25 mouse cellular contexts compared by ENCODE assay signal in the genomic region with DNA sequence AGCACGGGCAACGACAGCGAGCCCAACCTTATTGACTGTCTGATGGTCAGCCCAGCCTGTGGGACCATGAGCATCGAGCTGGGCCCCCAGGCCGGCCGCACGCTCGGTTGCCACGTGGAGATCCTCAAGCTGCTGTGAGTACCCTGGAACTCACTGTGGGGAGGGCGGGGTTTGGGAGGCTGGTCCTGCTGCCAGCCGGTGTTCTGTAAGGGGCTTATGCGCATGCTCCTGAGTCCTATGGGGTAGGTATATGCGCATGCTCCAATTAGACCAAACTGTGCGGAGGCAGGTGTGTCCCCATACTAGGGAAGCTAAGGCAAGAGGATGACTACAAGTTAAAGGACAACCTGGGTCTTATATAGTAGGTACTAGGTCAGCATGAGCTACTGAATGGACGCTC.
"Had no signal": no experiment of that assay in that cellular context is flagged by ENCODE, and none has a peak within 500 bp of the region (broad histone marks: within the 10 kb centered on the region; RNA-seq: fewer than 3 reads in every experiment).

No protein-coding gene starts in this region.

- H3K9ac ChIP-seq: heart, embryonic 13.5 days; heart, embryonic 15.5 days; hindbrain, embryonic 13.5 days; hindbrain, embryonic 15.5 days; limb, embryonic 12.5 days; liver, embryonic 13.5 days; liver, embryonic 15.5 days had no signal

- H3K4me3 ChIP-seq: gastrocnemius, adult 2 months; heart, adult 2 months; heart, embryonic 13.5 days; heart, embryonic 15.5 days; hindbrain, embryonic 13.5 days; hindbrain, embryonic 15.5 days; left cerebral cortex, adult 2 months; limb, embryonic 10.5 days; limb, embryonic 12.5 days; liver, embryonic 13.5 days; liver, embryonic 15.5 days had no signal

- ATAC-seq: hindbrain, postnatal 0 days; intestine, postnatal 0 days had no signal

- H3K27me3 ChIP-seq: heart, embryonic 13.5 days; heart, embryonic 15.5 days; hindbrain, embryonic 13.5 days; hindbrain, embryonic 15.5 days; limb, embryonic 12.5 days; liver, embryonic 13.5 days; liver, embryonic 15.5 days had no signal

- H3K4me1 ChIP-seq: hindbrain, embryonic 15.5 days; limb, embryonic 12.5 days had no signal

- H3K27ac ChIP-seq: heart, adult 2 months; heart, embryonic 13.5 days; heart, embryonic 15.5 days; hindbrain, embryonic 13.5 days; hindbrain, embryonic 15.5 days; hindbrain, postnatal 0 days; left cerebral cortex, adult 2 months; limb, embryonic 10.5 days; limb, embryonic 12.5 days; liver, embryonic 13.5 days; liver, embryonic 15.5 days had no signal

- DNase-seq: gastrocnemius, adult 2 months; gastrocnemius, postnatal 14 days; gastrocnemius, postnatal 36 days; heart, adult 11 months; heart, adult 2 months; heart, postnatal 14 days; heart, postnatal 36 days; kidney, adult 18-20 months; kidney, adult 8-10 months; kidney, postnatal 10 days; kidney, postnatal 25 days; kidney, postnatal 4 days; layer of hippocampus, adult 9-11 months; liver; liver, embryonic 13.5 days had no signal

- H3K9me3 ChIP-seq: heart, embryonic 13.5 days; heart, embryonic 15.5 days; hindbrain, embryonic 13.5 days; hindbrain, embryonic 15.5 days; limb, embryonic 10.5 days; limb, embryonic 12.5 days; liver, embryonic 13.5 days; liver, embryonic 15.5 days had no signal
